Mouse (Mus musculus): ENCODE data around the gene Stil. TPM values are rescaled to one million over a fixed set of nuclear protein-coding genes. Genes with fewer than 3 reads are reported as not detected.

The Stil gene
- polyA plus RNA-seq, 1 experiment from 2014 or later = 19.7 TPM

Other genes with a start within 250 kb of the Stil start
- not detected in 2 replicates for gene Gm12830, start 178.4 kb upstream of the Stil start, polyA plus RNA-seq (2014; fragmentation: Nextera tagmentation; extraction: Ambion mirVana)
- 2.0 and 2.4 TPM in 2 replicates for gene Foxd2, start 91.3 kb upstream of the Stil start, polyA plus RNA-seq (2014; fragmentation: Nextera tagmentation; extraction: Ambion mirVana)
- gene Foxe3, start 74.1 kb upstream of the Stil start, polyA plus RNA-seq (2014; fragmentation: Nextera tagmentation; extraction: Ambion mirVana) = 0.44 and 1.1 TPM in 2 replicates
- gene Cmpk1, start 12.9 kb upstream of the Stil start, polyA plus RNA-seq (2014; fragmentation: Nextera tagmentation; extraction: Ambion mirVana) = 145 and 152 TPM in 2 replicates
- 18.4 and 19.8 TPM in 2 replicates for gene Tal1, start 56.3 kb downstream of the Stil start, polyA plus RNA-seq (2014; fragmentation: Nextera tagmentation; extraction: Ambion mirVana)
- gene Pdzk1ip1, start 88.5 kb downstream of the Stil start, polyA plus RNA-seq (2014; fragmentation: Nextera tagmentation; extraction: Ambion mirVana) = 14.6 and 16.6 TPM in 2 replicates
- gene Cyp4x1, start 134.1 kb downstream of the Stil start, polyA plus RNA-seq (2014; fragmentation: Nextera tagmentation; extraction: Ambion mirVana) = 0.90 and 1.4 TPM in 2 replicates
- not detected in 2 replicates for gene Cyp4a29, start 241.9 kb downstream of the Stil start, polyA plus RNA-seq (2014; fragmentation: Nextera tagmentation; extraction: Ambion mirVana)

Data from midbrain, embryonic 11.5 days (tissue).